Mouse (Mus musculus) MEL (cell line): ENCODE results near the gene Spsb1. TPM values are rescaled to one million over a fixed set of nuclear protein-coding genes. Genes with fewer than 3 reads are reported as not detected.

Source experiments
- DNase-seq: peaks from one replicate; pipeline ENCODE4 v3.0.0; 2011; ENCODE audit warnings: low read depth, low spot score
- H3K27ac ChIP-seq: 2 replicates; pipeline ENCODE4 v1.5.1; 2012; ENCODE audit warnings: low read depth, mild to moderate bottlenecking, control low read depth, low read length, moderate library complexity; ENCODE audit not compliant: control insufficient read depth
- H3K27me3 ChIP-seq, 2 experiments: fragments of 150-350 bp in 1 of 2; sonication (generic) in 1 of 2; 2 replicates each; pipeline ENCODE4 v1.6.1; 2012; ENCODE audit warnings: low read length in 2 of 2, mild to moderate bottlenecking in 2 of 2, improper control_type of control experiment in 1 of 2, moderate library complexity in 1 of 2; ENCODE audit not compliant: insufficient read depth in 2 of 2, control insufficient read depth in 1 of 2
- H3K36me3 ChIP-seq, 2 experiments: 2 replicates each; pipeline ENCODE4 v1.6.1; 2012 to 2014; ENCODE audit warnings: low read length in 2 of 2, improper control_type of control experiment in 1 of 2, inconsistent platforms in 1 of 2, mild to moderate bottlenecking in 1 of 2; ENCODE audit not compliant: insufficient read depth in 2 of 2, control insufficient read depth in 1 of 2
- H3K4me1 ChIP-seq, 2 experiments: fragments of 150-350 bp in 1 of 2; sonication (generic) in 1 of 2; 2 replicates each; pipeline ENCODE4 v1.6.1; 2012; ENCODE audit warnings: low read length in 2 of 2, improper control_type of control experiment in 1 of 2, mild to moderate bottlenecking in 1 of 2; ENCODE audit not compliant: insufficient read depth in 2 of 2, control insufficient read depth in 1 of 2
- H3K4me3 ChIP-seq, 2 experiments: fragments of 150-350 bp in 1 of 2; sonication (generic) in 1 of 2; 2 replicates each; pipeline ENCODE4 v1.5.1; 2012; ENCODE audit warnings: low read depth in 2 of 2, low read length in 2 of 2, mild to moderate bottlenecking in 2 of 2, moderate library complexity in 2 of 2, control low read depth in 1 of 2, improper control_type of control experiment in 1 of 2; ENCODE audit not compliant: control insufficient read depth in 1 of 2, insufficient read depth in 1 of 2
- H3K79me2 ChIP-seq: 2 replicates; pipeline ENCODE4 v1.6.1; 2012; ENCODE audit warnings: mild to moderate bottlenecking, low read length, moderate library complexity; ENCODE audit not compliant: control insufficient read depth, poor library complexity, insufficient read depth
- H3K9ac ChIP-seq: 2 replicates; pipeline ENCODE4 v1.6.1; 2012; ENCODE audit warnings: low read depth, mild to moderate bottlenecking, control low read depth, low read length, moderate library complexity; ENCODE audit not compliant: control insufficient read depth, poor library complexity, severe bottlenecking
- H3K9me3 ChIP-seq: fragments of 150-350 bp; sonication (generic); replicated peaks from 2 replicates; pipeline ENCODE4 v1.6.1; 2012; ENCODE audit warnings: mild to moderate bottlenecking, low read length, improper control_type of control experiment, moderate library complexity; ENCODE audit not compliant: insufficient read depth
- CHD1 ChIP-seq: IDR thresholded peaks from 2 replicates; pipeline ENCODE4 v1.6.1; 2012; ENCODE audit warnings: low read depth, mild to moderate bottlenecking, inconsistent platforms, low read length, improper control_type of control experiment
- CHD2 ChIP-seq: IDR thresholded peaks from 2 replicates; pipeline ENCODE4 v1.6.1; 2011; ENCODE audit warnings: low read length, improper control_type of control experiment
- E2F4 ChIP-seq: IDR thresholded peaks from 2 replicates; pipeline ENCODE4 v1.6.1; 2011; ENCODE audit warnings: low read depth, low read length, improper control_type of control experiment, borderline replicate concordance
- ELF1 ChIP-seq: IDR thresholded peaks from 2 replicates; pipeline ENCODE4 v1.6.1; 2014; ENCODE audit warnings: low read depth, mild to moderate bottlenecking, inconsistent platforms, low read length, improper control_type of control experiment, moderate library complexity
- EP300 ChIP-seq, 2 experiments: IDR thresholded peaks; 2 replicates each; pipeline ENCODE4 v1.6.1; 2011; ENCODE audit warnings: improper control_type of control experiment in 2 of 2, low read length in 2 of 2, low read depth in 1 of 2, mild to moderate bottlenecking in 1 of 2
- HCFC1 ChIP-seq: IDR thresholded peaks from 2 replicates; pipeline ENCODE4 v1.6.1; 2012; ENCODE audit warnings: low read depth, mild to moderate bottlenecking, inconsistent platforms, low read length, improper control_type of control experiment, moderate library complexity
- MAFK ChIP-seq: IDR thresholded peaks from 2 replicates; pipeline ENCODE4 v1.6.1; 2011; ENCODE audit warnings: low read depth, mild to moderate bottlenecking, low read length, improper control_type of control experiment, borderline replicate concordance
- MAZ ChIP-seq: IDR thresholded peaks from 2 replicates; pipeline ENCODE4 v1.6.1; 2012; ENCODE audit warnings: low read depth, mild to moderate bottlenecking, inconsistent platforms, low read length, improper control_type of control experiment
- MEF2A ChIP-seq: IDR thresholded peaks from 2 replicates; pipeline ENCODE4 v1.6.1; 2014; ENCODE audit warnings: low read depth, mild to moderate bottlenecking, inconsistent platforms, low read length, improper control_type of control experiment; ENCODE audit not compliant: poor library complexity, insufficient replicate concordance, severe bottlenecking; ENCODE audit errors: extremely low read depth
- MXI1 ChIP-seq: IDR thresholded peaks from 2 replicates; pipeline ENCODE4 v1.6.1; 2011; ENCODE audit warnings: mild to moderate bottlenecking, low read depth, low read length, improper control_type of control experiment
- MYC ChIP-seq: IDR thresholded peaks from 2 replicates; pipeline ENCODE4 v1.6.1; 2011; ENCODE audit warnings: low read depth, mild to moderate bottlenecking, low read length, improper control_type of control experiment, moderate library complexity
- NRF1 ChIP-seq: IDR thresholded peaks from 2 replicates; pipeline ENCODE4 v1.6.1; 2014; ENCODE audit warnings: low read depth, mild to moderate bottlenecking, inconsistent platforms, low read length, improper control_type of control experiment, moderate library complexity; ENCODE audit not compliant: poor library complexity, insufficient read depth, severe bottlenecking
- POLR2A ChIP-seq, 2 experiments: IDR thresholded peaks; 2 replicates each; pipeline ENCODE4 v1.6.1; 2011 to 2012; ENCODE audit warnings: low read length in 2 of 2, mild to moderate bottlenecking in 2 of 2, control low read depth in 1 of 2, improper control_type of control experiment in 1 of 2, low read depth in 1 of 2, moderate library complexity in 1 of 2; ENCODE audit not compliant: control insufficient read depth in 1 of 2, insufficient read depth in 1 of 2, poor library complexity in 1 of 2
- TBP ChIP-seq: IDR thresholded peaks from 2 replicates; pipeline ENCODE4 v1.8.0; 2011; ENCODE audit warnings: low read depth, low read length, improper control_type of control experiment
- TCF12 ChIP-seq: IDR thresholded peaks from 2 replicates; pipeline ENCODE4 v1.6.1; 2014; ENCODE audit warnings: low read depth, mild to moderate bottlenecking, inconsistent platforms, low read length, improper control_type of control experiment, moderate library complexity
- UBTF ChIP-seq: IDR thresholded peaks from 2 replicates; pipeline ENCODE4 v1.6.1; 2012; ENCODE audit warnings: low read depth, mild to moderate bottlenecking, inconsistent platforms, low read length, improper control_type of control experiment, moderate library complexity, borderline replicate concordance; ENCODE audit not compliant: insufficient read depth
- USF2 ChIP-seq, 2 experiments: IDR thresholded peaks; 2 replicates each; pipeline ENCODE4 v1.6.1; 2011 to 2012; ENCODE audit warnings: improper control_type of control experiment in 2 of 2, low read length in 2 of 2, borderline replicate concordance in 1 of 2, inconsistent platforms in 1 of 2, low read depth in 1 of 2, mild to moderate bottlenecking in 1 of 2; ENCODE audit not compliant: insufficient read depth in 1 of 2
- ZC3H11A ChIP-seq: IDR thresholded peaks from 2 replicates; pipeline ENCODE4 v1.6.1; 2012; ENCODE audit warnings: low read depth, mild to moderate bottlenecking, inconsistent platforms, low read length, improper control_type of control experiment
- ZKSCAN1 ChIP-seq: IDR thresholded peaks from 2 replicates; pipeline ENCODE4 v1.6.1; 2012; ENCODE audit warnings: low read depth, mild to moderate bottlenecking, inconsistent platforms, low read length, improper control_type of control experiment, moderate library complexity
- ZMIZ1 ChIP-seq: IDR thresholded peaks from 2 replicates; pipeline ENCODE4 v1.6.1; 2012; ENCODE audit warnings: low read depth, mild to moderate bottlenecking, inconsistent platforms, low read length, improper control_type of control experiment, moderate library complexity
- ZNF384 ChIP-seq: IDR thresholded peaks from 2 replicates; pipeline ENCODE4 v1.6.1; 2012; ENCODE audit warnings: low read depth, mild to moderate bottlenecking, inconsistent platforms, low read length, improper control_type of control experiment
- polyA plus RNA-seq, 2 experiments: library from polyadenylated mRNA; stranded (reverse) in 1 of 2; unstranded in 1 of 2; fragments of >175 nt in 1 of 2; fragments of >200 nt in 1 of 2; gene quantifications; 2 replicates each; pipeline versions ENCODE4 v1.2.1 to v1.2.4; 2012; ENCODE audit warnings: low replicate concordance in 2 of 2, low read depth in 1 of 2; ENCODE audit not compliant: insufficient read length in 2 of 2, insufficient read depth in 1 of 2, missing spikeins in 1 of 2
- total RNA-seq: library from RNA; depleted of rRNA; stranded (reverse); fragments of 300-350 nt; gene quantifications from 2 replicates; pipeline ENCODE4 v1.2.3, GENCODE M21; 2012

The Spsb1 gene
- total and polyA plus RNA-seq, 3 experiments = 0.12 to 0.25 TPM; not detected in 1

DNA sequence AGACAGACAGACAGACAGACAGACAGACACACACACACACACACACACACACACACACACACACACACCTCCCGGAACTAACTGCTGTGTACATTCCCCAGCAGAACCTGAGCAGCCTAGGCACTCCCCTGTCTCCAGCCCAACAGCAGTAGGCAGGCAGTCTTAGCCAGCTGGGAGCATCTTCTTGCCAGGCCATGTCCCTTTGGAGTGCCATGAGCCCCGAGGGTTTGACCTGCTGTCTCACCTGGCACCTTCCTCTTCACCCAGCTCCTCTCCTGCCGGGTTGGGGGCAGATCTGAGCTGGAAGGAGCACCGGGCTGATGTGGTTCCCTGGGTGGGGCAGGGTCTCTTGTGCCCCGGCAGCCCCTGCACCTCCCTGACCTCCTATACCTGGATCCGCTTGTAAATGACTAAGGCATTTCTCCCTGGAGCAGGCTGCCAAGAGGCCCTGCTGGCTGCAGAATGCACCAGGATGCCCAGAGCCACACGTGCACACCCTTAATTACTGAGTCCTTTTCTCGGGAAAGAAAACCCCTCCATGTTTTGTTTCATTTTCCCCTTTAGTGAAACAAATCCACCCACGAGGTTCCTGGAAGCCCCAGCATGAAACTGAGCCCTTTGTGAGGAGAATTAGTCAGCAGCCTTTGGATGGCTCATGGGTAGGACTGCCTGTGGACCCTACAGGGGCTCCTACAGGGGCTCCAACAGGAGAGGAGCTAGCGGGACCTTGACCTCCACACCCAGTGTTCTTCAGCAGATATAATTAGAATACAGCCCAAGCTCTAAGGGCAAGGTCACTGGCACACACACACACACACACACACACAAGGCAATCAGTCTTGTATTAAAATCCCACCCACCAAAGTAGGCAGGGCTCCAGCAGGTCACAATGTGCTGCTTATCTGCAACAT is 11.8 kb downstream of the Spsb1 start:
- Histone ChIP-seq H3K9me3 (no peaks in the 10 kb centered on the region), H3K27me3 (peaks cover 4 to 5% of the 10 kb centered on the region in 2 experiments; a peak in 3 of 4 replicates), H3K79me2 (no peaks in the 10 kb centered on the region), H3K4me1 (0 out of 4 replicates have a peak, but pooled peaks cover 0 to 7% of the 10 kb centered on the region in 2 experiments), H3K27ac (no peak overlapping the region), H3K9ac (no peak overlapping the region), H3K4me3 (no peak overlapping the region), H3K36me3 (no peaks in the 10 kb centered on the region)
- DNase-seq = no peak
- no peak for TF ChIP-seq POLR2A (IDR thresholded peaks at IDR 0.05; ENCODE audit: control insufficient read depth in 1 of 2, insufficient read depth in 1 of 2, low read depth in 1 of 2, low read length in 2 of 2, poor library complexity in 1 of 2)
- TF ChIP-seq USF2 (IDR thresholded peaks at IDR 0.05; ENCODE audit: borderline replicate concordance in 1 of 2, insufficient read depth in 1 of 2, low read depth in 1 of 2, low read length in 2 of 2) = no peak
- TF ChIP-seq ZMIZ1 = no peak
- TF ChIP-seq ZC3H11A = no peak
- no peak for TF ChIP-seq ZKSCAN1
- no peak for TF ChIP-seq E2F4

DNA sequence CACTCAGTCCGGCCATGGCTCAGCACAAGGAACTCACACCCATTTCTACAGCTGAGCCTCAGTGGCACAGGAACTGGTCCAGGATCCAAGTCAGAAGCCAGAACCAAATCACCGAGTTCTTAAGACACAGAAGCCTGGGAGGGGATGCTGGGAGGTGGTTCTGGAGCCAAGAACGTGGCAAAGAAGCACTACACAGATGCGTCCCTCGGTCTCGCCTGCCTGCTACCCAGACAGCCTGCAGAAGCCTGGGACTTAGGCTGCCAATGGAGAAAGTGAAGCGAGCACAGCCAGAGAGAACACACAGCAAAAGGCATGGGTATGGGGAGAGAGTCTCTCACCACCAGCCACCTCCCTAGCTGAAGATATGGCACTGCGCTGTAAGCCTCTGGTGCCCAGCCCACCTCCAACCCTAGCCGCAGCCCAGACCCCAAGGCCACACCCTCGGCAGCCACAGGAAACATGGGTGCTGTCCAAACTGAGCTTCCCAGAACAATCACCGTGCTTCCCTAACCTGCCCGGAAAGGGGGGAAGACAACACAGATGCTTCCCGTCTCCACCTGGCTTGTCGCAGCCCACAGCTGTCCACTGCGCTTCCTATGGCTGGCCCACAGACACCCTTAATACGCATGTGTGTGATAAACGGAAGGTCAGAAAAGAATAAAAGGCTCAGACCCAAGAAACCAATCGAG is 13.6 kb downstream of the Spsb1 start:
- Histone ChIP-seq H3K36me3 (no peaks in the 10 kb centered on the region), H3K79me2 (no peaks in the 10 kb centered on the region), H3K4me3 (no peak overlapping the region), H3K9me3 (no peaks in the 10 kb centered on the region), H3K4me1 (0 out of 4 replicates have a peak, but pooled peaks cover 0 to 7% of the 10 kb centered on the region in 2 experiments), H3K27ac (no peak overlapping the region), H3K27me3 (peaks cover 5 to 11% of the 10 kb centered on the region in 2 experiments; a peak in 3 of 4 replicates), H3K9ac (no peak overlapping the region)
- no peak for TF ChIP-seq CHD2
- TF ChIP-seq TCF12 = no peak
- TF ChIP-seq MAFK = no peak
- TF ChIP-seq ELF1 = no peak
- TF ChIP-seq NRF1 = no peak
- TF ChIP-seq EP300 (IDR thresholded peaks at IDR 0.05; ENCODE audit: low read depth in 1 of 2, low read length in 2 of 2) = no peak
- no peak for TF ChIP-seq UBTF
- TF ChIP-seq MEF2A = no peak
- no peak for TF ChIP-seq POLR2A (IDR thresholded peaks at IDR 0.05; ENCODE audit: control insufficient read depth in 1 of 2, insufficient read depth in 1 of 2, low read depth in 1 of 2, low read length in 2 of 2, poor library complexity in 1 of 2)
- no peak for TF ChIP-seq MAZ
- no peak for TF ChIP-seq TBP
- no peak for TF ChIP-seq CHD1
- TF ChIP-seq ZNF384 = no peak
- no peak for TF ChIP-seq MXI1
- TF ChIP-seq HCFC1 = no peak
- TF ChIP-seq MYC = no peak
- DNase-seq = no peak
